Mouse (Mus musculus): Measurements from ENCODE around the gene Tm2d1. TPM values are rescaled to one million over a fixed set of nuclear protein-coding genes. Genes with fewer than 3 reads are reported as not detected.
A peak's percentile ranks its signal among the peaks of the same experiment; 100 is the strongest.

Tm2d1 gene
- polyA plus RNA-seq, 1 experiment from 2014 or later: 80.7 TPM

GRCm38 (mm10) chr4:98358034-98358809 lies 24.9 kb downstream of the Tm2d1 start:
- Histone ChIP-seq H3K27ac (no peak overlapping the region), H3K9me3 (no peaks in the 10 kb centered on the region), H3K4me3 (no peak overlapping the region), H3K27me3 (ENCODE audit: insufficient read depth, poor library complexity, severe bottlenecking) (no peaks in the 10 kb centered on the region), H3K36me3 (peaks cover 50% of the 10 kb centered on the region), H3K4me1 (no peaks in the 10 kb centered on the region)
- WGBS: 89% methylated on average over 9 of the region's 9 CpGs
- DNase-seq (ENCODE audit: low spot score): no peak

GRCm38 (mm10) chr4:98348580-98348979 lies 34.5 kb downstream of the Tm2d1 start:
- Histone ChIP-seq H3K27ac (no peak overlapping the region), H3K4me3 (no peak overlapping the region), H3K9me3 (no peaks in the 10 kb centered on the region), H3K27me3 (ENCODE audit: insufficient read depth, poor library complexity, severe bottlenecking) (no peaks in the 10 kb centered on the region), H3K4me1 (0 out of 2 replicates have a peak, but pooled peaks cover 2% of the 10 kb centered on the region), H3K36me3 (peaks cover 7% of the 10 kb centered on the region; the same call in 1 of the 2 replicates)
- no peak for DNase-seq (ENCODE audit: low spot score)
- 61% methylated on average over 5 of the region's 5 CpGs for WGBS

DNA sequence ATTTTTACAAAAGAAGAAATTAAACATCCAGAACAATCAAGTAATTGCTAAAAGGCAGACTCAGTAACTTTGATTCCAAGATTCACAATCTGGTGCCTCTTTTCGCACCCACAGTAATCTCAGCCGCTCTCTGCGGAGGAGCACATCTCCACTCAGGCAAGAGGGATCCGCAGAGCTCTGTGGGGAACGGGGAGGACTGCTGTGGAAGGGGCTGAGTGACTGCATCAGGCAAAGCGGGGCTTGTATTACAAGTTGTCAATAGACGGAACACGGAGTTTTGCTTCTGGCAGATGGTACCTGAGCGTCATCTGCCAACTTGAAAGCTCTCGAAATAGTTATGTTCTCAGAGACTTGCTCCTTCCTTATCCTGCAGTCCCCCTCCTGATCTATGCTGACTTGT lies 37.3 kb downstream of the Tm2d1 start:
- no peaks in the 10 kb centered on the region for H3K27me3 ChIP-seq (ENCODE audit: insufficient read depth, poor library complexity, severe bottlenecking)
- 78% methylated on average over 10 of the region's 10 CpGs for WGBS
- H3K4me1 ChIP-seq: 0 out of 2 replicates have a peak, but pooled peaks cover 2% of the 10 kb centered on the region
- no peak overlapping the region for H3K27ac ChIP-seq
- no peak for DNase-seq (ENCODE audit: low spot score)
- no peak overlapping the region for H3K4me3 ChIP-seq
- H3K9me3 ChIP-seq: no peaks in the 10 kb centered on the region
- no peaks in the 10 kb centered on the region for H3K36me3 ChIP-seq

- no peaks in the 10 kb centered on the region for H3K36me3 ChIP-seq
- no peaks in the 10 kb centered on the region for H3K4me1 ChIP-seq
- no peak overlapping the region for H3K27ac ChIP-seq
- 81% methylated on average over 10 of the region's 10 CpGs for WGBS
- DNase-seq (ENCODE audit: low spot score): no peak
- no peak overlapping the region for H3K4me3 ChIP-seq
- H3K27me3 ChIP-seq (ENCODE audit: insufficient read depth, poor library complexity, severe bottlenecking): no peaks in the 10 kb centered on the region
- H3K9me3 ChIP-seq: no peaks in the 10 kb centered on the region
These were observed 43.0 kb downstream of the Tm2d1 start for GRCm38 (mm10) chr4:98339992-98340564.

DNA sequence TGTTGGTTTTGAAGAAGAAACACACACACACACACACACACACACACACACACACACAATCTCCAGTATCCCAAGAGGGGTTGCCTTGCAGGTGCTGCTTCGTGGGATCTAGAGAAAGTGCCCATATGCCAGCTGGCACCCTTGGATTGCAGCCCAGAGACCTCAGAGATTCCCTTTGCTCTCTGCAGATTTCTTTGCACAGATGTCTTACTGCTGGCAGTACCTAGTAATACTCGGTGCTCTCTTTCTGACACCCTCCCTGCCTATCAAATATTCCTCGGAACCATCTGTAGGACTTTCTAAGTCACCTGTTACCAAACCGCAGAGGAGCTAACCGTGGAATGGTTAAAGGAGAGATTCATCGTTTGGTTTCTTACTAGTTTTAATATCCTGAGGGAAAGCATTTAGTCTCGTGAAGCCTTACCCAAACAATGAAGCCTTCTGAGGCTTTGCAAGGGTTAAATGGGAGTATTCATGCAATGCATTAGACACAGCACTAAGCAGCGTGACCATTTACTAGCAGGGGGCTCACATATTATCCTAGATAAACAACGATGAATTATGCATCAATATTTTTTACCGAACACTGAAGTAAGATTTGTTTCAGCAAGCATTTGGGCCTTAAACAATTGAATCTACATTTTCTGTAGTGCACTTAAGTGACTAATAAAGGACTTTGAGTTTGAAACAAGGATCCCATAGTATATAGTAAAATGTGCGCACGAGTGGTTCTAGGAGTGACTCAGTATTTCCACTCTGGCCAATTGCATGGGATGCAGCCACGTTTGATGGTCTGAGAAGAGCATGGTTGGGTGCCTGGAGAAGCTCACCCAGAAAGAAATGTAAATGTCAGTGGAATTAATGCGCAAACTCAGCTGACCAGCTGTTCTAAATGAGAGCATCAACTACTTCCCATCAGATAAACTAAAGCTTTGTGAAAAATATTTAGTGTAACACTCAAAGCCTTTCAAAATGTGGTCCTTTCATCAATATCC lies 44.2 kb downstream of the Tm2d1 start:
- no peak for DNase-seq (ENCODE audit: low spot score)
- H3K36me3 ChIP-seq: no peaks in the 10 kb centered on the region
- no peaks in the 10 kb centered on the region for H3K27me3 ChIP-seq (ENCODE audit: insufficient read depth, poor library complexity, severe bottlenecking)
- 79% methylated on average over 14 of the region's 14 CpGs for whole genome bisulfite sequencing
- H3K4me1 ChIP-seq: no peaks in the 10 kb centered on the region
- H3K27ac ChIP-seq: no peak overlapping the region
- no peak overlapping the region for H3K4me3 ChIP-seq
- H3K9me3 ChIP-seq: no peaks in the 10 kb centered on the region

DNA sequence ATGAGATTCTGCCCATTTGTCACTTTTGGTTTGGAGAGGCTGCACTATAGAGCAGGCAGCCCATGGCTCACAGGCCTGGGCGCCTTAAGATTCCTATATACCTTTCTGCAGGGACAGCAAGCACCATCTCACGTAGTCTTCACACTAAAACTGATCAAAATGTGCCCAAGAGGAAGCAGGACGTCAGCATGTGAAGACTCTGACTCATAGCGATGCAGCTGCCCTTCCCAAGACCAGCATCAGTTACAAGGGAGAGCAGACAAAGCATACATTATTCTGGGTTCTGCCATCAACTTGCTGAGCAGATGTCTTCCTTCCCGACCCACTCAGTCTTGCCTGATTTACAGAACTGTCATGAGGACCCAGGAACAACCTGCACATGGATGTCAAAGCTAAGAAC lies 45.9 kb downstream of the Tm2d1 start:
- H3K4me3 ChIP-seq: no peak overlapping the region
- 66% methylated on average over 5 of the region's 5 CpGs for WGBS
- no peaks in the 10 kb centered on the region for H3K4me1 ChIP-seq
- no peaks in the 10 kb centered on the region for H3K27me3 ChIP-seq (ENCODE audit: insufficient read depth, poor library complexity, severe bottlenecking)
- no peak for DNase-seq (ENCODE audit: low spot score)
- no peak overlapping the region for H3K27ac ChIP-seq
- H3K36me3 ChIP-seq: no peaks in the 10 kb centered on the region
- no peaks in the 10 kb centered on the region for H3K9me3 ChIP-seq

- no peak overlapping the region for H3K4me3 ChIP-seq
- no peaks in the 10 kb centered on the region for H3K36me3 ChIP-seq
- WGBS: 81% methylated on average over 8 of the region's 8 CpGs
- H3K9me3 ChIP-seq: no peaks in the 10 kb centered on the region
- H3K27ac ChIP-seq: no peak overlapping the region
- no peak for DNase-seq (ENCODE audit: low spot score)
- H3K4me1 ChIP-seq: no peaks in the 10 kb centered on the region
- H3K27me3 ChIP-seq (ENCODE audit: insufficient read depth, poor library complexity, severe bottlenecking): no peaks in the 10 kb centered on the region
These were observed 47.4 kb downstream of the Tm2d1 start for GRCm38 (mm10) chr4:98335726-98336125.

DNA sequence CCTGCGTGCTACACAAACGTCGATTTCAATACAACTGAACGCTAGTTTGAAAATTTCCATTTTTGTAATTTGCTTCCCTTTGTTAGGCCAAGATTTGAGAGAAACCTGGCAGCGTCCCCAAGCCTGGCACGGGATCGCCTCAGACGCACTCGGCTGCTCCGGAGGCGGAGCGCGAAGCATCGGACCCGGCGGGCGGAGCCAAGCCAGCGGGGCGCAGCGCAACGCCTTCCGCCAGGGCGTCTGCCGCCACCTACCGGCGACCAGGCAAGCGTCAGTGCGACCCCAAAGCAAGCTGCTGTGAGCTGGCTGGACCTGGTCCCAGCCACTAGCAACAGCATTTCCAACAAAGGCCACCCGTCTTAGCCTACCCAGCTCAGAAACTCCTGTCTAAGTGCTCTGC lies 60.9 kb downstream of the Tm2d1 start:
- Histone ChIP-seq H3K27me3 (ENCODE audit: insufficient read depth, poor library complexity, severe bottlenecking) (peaks cover 13% of the 10 kb centered on the region; the same call in 1 of the 2 replicates), H3K9me3 (no peaks in the 10 kb centered on the region), H3K36me3 (no peaks in the 10 kb centered on the region), H3K27ac (peak overlapping the region; percentile 86), H3K4me3 (peak overlapping the region; percentile 61), H3K4me1 (peaks cover 12% of the 10 kb centered on the region)
- DNase-seq (ENCODE audit: low spot score): peak; percentile 90
- under 1% methylated on average over 29 of the region's 29 CpGs for WGBS

- Histone ChIP-seq H3K4me3 (peak overlapping the region; percentile 61), H3K9me3 (no peaks in the 10 kb centered on the region), H3K36me3 (no peaks in the 10 kb centered on the region), H3K27ac (peak overlapping the region; percentile 86), H3K27me3 (ENCODE audit: insufficient read depth, poor library complexity, severe bottlenecking) (peaks cover 13% of the 10 kb centered on the region; the same call in 1 of the 2 replicates), H3K4me1 (peaks cover 12% of the 10 kb centered on the region)
- no peak for DNase-seq (ENCODE audit: low spot score)
- WGBS: 2% methylated on average over 18 of the region's 18 CpGs
These were observed 61.6 kb downstream of the Tm2d1 start for GRCm38 (mm10) chr4:98321371-98322111.

DNA sequence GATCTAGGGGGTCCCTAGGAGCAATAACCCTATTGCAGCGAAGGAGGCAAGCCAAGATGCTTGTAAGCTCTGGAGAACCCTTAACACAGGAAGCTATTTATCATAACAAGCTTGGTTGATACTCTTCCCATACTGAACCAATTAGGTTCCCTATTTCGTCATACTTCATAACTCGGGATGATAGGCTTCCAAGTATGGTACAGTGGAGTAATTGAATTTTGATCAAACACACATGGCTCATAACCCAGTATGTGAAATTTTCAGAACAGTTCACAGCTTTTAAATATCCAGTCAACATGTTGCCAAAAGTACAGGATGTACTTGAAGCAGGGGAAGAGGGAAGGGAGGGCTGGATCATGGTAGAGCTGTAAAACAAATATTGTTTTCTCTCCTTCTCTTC lies 64.3 kb downstream of the Tm2d1 start:
- peaks cover 12% of the 10 kb centered on the region for H3K4me1 ChIP-seq
- no peaks in the 10 kb centered on the region for H3K36me3 ChIP-seq
- no peak overlapping the region for H3K27ac ChIP-seq
- H3K4me3 ChIP-seq: no peak overlapping the region
- H3K27me3 ChIP-seq (ENCODE audit: insufficient read depth, poor library complexity, severe bottlenecking): peaks cover 11% of the 10 kb centered on the region; the same call in 1 of the 2 replicates
- H3K9me3 ChIP-seq: no peaks in the 10 kb centered on the region
- DNase-seq (ENCODE audit: low spot score): no peak
- 81% methylated on average over 3 of the region's 3 CpGs for WGBS

- WGBS: 87% methylated on average over 2 of the region's 2 CpGs
- no peak overlapping the region for H3K4me3 ChIP-seq
- H3K27ac ChIP-seq: no peak overlapping the region
- no peak for DNase-seq (ENCODE audit: low spot score)
- H3K36me3 ChIP-seq: no peaks in the 10 kb centered on the region
- peaks cover 12% of the 10 kb centered on the region for H3K4me1 ChIP-seq
- no peaks in the 10 kb centered on the region for H3K9me3 ChIP-seq
- H3K27me3 ChIP-seq (ENCODE audit: insufficient read depth, poor library complexity, severe bottlenecking): peaks cover 10% of the 10 kb centered on the region; the same call in 1 of the 2 replicates
These were observed 66.0 kb downstream of the Tm2d1 start for GRCm38 (mm10) chr4:98317149-98317548.
